Mouse (Mus musculus) intestine, embryonic 16.5 days (tissue): ENCODE measurements at regions not wholly inside any gene's neighbourhood (a gene's known extent, or its start where the extent isn't known, plus 50 kb on each side); places are given as distances from the start of the nearest gene placed in this dataset.

Experiments used
- ATAC-seq: fragments of 200-750 bp; cut with Nextera tagmentation; 2 replicates; pipeline ENCODE4 v1.8.0; 2017; ENCODE audit warnings: moderate TSS enrichment, moderate library complexity
- H3K27ac ChIP-seq: fragments of 300-500 bp; sonication (generic); 2 replicates; pipeline ENCODE4 v1.5.1; 2014; ENCODE audit warnings: mild to moderate bottlenecking, low read length
- H3K27me3 ChIP-seq: fragments of 300-500 bp; sonication (generic); replicated peaks from 2 replicates; pipeline ENCODE4 v1.6.1; 2014; ENCODE audit warnings: low read length, control low read depth, mixed read lengths; ENCODE audit not compliant: control insufficient read depth, insufficient read depth
- H3K36me3 ChIP-seq: fragments of 300-500 bp; sonication (generic); 2 replicates; pipeline ENCODE4 v1.6.1; 2014; ENCODE audit warnings: low read length, control low read depth; ENCODE audit not compliant: control insufficient read depth, insufficient read depth
- H3K4me1 ChIP-seq: fragments of 300-500 bp; sonication (generic); 2 replicates; pipeline ENCODE4 v1.6.1; 2014; ENCODE audit warnings: low read length, control low read depth, mixed read lengths; ENCODE audit not compliant: control insufficient read depth, insufficient read depth
- H3K4me2 ChIP-seq: fragments of 300-500 bp; sonication (generic); 2 replicates; pipeline ENCODE4 v1.6.1; 2014; ENCODE audit warnings: low read depth, low read length, control low read depth
- H3K4me3 ChIP-seq: fragments of 300-500 bp; sonication (generic); 2 replicates; pipeline ENCODE4 v1.5.1; 2014; ENCODE audit warnings: mild to moderate bottlenecking, low read length
- H3K9ac ChIP-seq: fragments of 300-500 bp; sonication (generic); 2 replicates; pipeline ENCODE4 v1.6.1; 2014; ENCODE audit warnings: low read depth, low read length
- H3K9me3 ChIP-seq: fragments of 300-500 bp; sonication (generic); 2 replicates; pipeline ENCODE4 v1.6.1; 2016; ENCODE audit warnings: low read length, control low read depth; ENCODE audit not compliant: control insufficient read depth
- WGBS: fragments of 180-500 bp; shearing (Covaris S2); extraction: QIAGEN DNeasy Blood & Tissue Kit; methylation state at CpG from one replicate; pipeline ENCODE4 v1.1.7; 2014; 5-methylcytosine and 5-hydroxymethylcytosine counted together

- Histone ChIP-seq H3K4me1 (0 out of 2 replicates have a peak, but pooled peaks cover 5% of the 10 kb centered on the region), H3K36me3 (no peaks in the 10 kb centered on the region), H3K27me3 (no peaks in the 10 kb centered on the region), H3K9me3 (no peaks in the 10 kb centered on the region), H3K9ac (no peak overlapping the region), H3K27ac (peak overlapping the region; percentile 45), H3K4me2 (0 out of 2 replicates have a peak overlapping the region, but pooled peaks have one; percentile 12), H3K4me3 (no peak overlapping the region)
- peak; percentile 85 for ATAC-seq
- 45% methylated on average over 12 of the region's 12 CpGs for WGBS
These were observed 92.7 kb downstream of the Olig3 start for GRCm38 (mm10) chr10:19448838-19449559.

- Histone ChIP-seq H3K9me3 (no peaks in the 10 kb centered on the region), H3K4me1 (no peaks in the 10 kb centered on the region), H3K4me3 (no peak overlapping the region), H3K36me3 (no peaks in the 10 kb centered on the region), H3K9ac (no peak overlapping the region), H3K27me3 (no peaks in the 10 kb centered on the region), H3K4me2 (no peak overlapping the region), H3K27ac (no peak overlapping the region)
- 67% methylated on average over 11 of the region's 11 CpGs for WGBS
- ATAC-seq = no peak
These were observed 102.7 kb downstream of the Olig3 start for GRCm38 (mm10) chr10:19459053-19459452.

- Histone ChIP-seq H3K27ac (no peak overlapping the region), H3K27me3 (no peaks in the 10 kb centered on the region), H3K9ac (no peak overlapping the region), H3K4me1 (no peaks in the 10 kb centered on the region), H3K36me3 (no peaks in the 10 kb centered on the region), H3K4me3 (no peak overlapping the region), H3K4me2 (no peak overlapping the region), H3K9me3 (no peaks in the 10 kb centered on the region)
- 76% methylated on average over 5 of the region's 5 CpGs for WGBS
- ATAC-seq = no peak
These were observed 103.4 kb downstream of the Olig3 start for GRCm38 (mm10) chr10:19459709-19460108.

GRCm38 (mm10) chr10:19460164-19460563, 103.8 kb downstream of the Olig3 start:
- Histone ChIP-seq H3K4me1 (no peaks in the 10 kb centered on the region), H3K9ac (no peak overlapping the region), H3K36me3 (no peaks in the 10 kb centered on the region), H3K27ac (no peak overlapping the region), H3K9me3 (no peaks in the 10 kb centered on the region), H3K4me3 (no peak overlapping the region), H3K4me2 (no peak overlapping the region), H3K27me3 (no peaks in the 10 kb centered on the region)
- no peak for ATAC-seq
- 74% methylated on average over 4 of the region's 4 CpGs for WGBS

GRCm38 (mm10) chr10:19463800-19464199, 107.5 kb downstream of the Olig3 start:
- Histone ChIP-seq H3K27me3 (no peaks in the 10 kb centered on the region), H3K27ac (no peak overlapping the region), H3K4me2 (no peak overlapping the region), H3K4me1 (no peaks in the 10 kb centered on the region), H3K9ac (no peak overlapping the region), H3K36me3 (no peaks in the 10 kb centered on the region), H3K4me3 (no peak overlapping the region), H3K9me3 (no peaks in the 10 kb centered on the region)
- 83% methylated on average over 3 of the region's 3 CpGs for WGBS
- no peak for ATAC-seq

GRCm38 (mm10) chr10:19464504-19464903, 108.2 kb downstream of the Olig3 start:
- H3K4me3 ChIP-seq = no peak overlapping the region
- H3K4me2 ChIP-seq = no peak overlapping the region
- no peaks in the 10 kb centered on the region for H3K9me3 ChIP-seq
- no peaks in the 10 kb centered on the region for H3K27me3 ChIP-seq
- no peaks in the 10 kb centered on the region for H3K4me1 ChIP-seq
- no peak for ATAC-seq
- no peak overlapping the region for H3K27ac ChIP-seq
- H3K9ac ChIP-seq = no peak overlapping the region
- WGBS = 67% methylated on average over 5 of the region's 5 CpGs
- no peaks in the 10 kb centered on the region for H3K36me3 ChIP-seq

GRCm38 (mm10) chr10:19471349-19472040, 115.2 kb downstream of the Olig3 start:
- no peaks in the 10 kb centered on the region for H3K36me3 ChIP-seq
- ATAC-seq = no peak
- H3K4me1 ChIP-seq = no peaks in the 10 kb centered on the region
- H3K9me3 ChIP-seq = no peaks in the 10 kb centered on the region
- H3K4me3 ChIP-seq = no peak overlapping the region
- H3K27me3 ChIP-seq = no peaks in the 10 kb centered on the region
- H3K9ac ChIP-seq = no peak overlapping the region
- 68% methylated on average over 9 of the region's 9 CpGs for WGBS
- no peak overlapping the region for H3K27ac ChIP-seq
- H3K4me2 ChIP-seq = no peak overlapping the region

GRCm38 (mm10) chr10:19472066-19472465, 115.7 kb downstream of the Olig3 start:
- WGBS = 49% methylated on average over 6 of the region's 6 CpGs

GRCm38 (mm10) chr10:19472949-19473535, 116.7 kb downstream of the Olig3 start:
- Histone ChIP-seq H3K4me3 (no peak overlapping the region), H3K27ac (no peak overlapping the region), H3K4me2 (no peak overlapping the region), H3K4me1 (no peaks in the 10 kb centered on the region), H3K36me3 (no peaks in the 10 kb centered on the region), H3K9ac (no peak overlapping the region), H3K9me3 (no peaks in the 10 kb centered on the region), H3K27me3 (no peaks in the 10 kb centered on the region)
- ATAC-seq = no peak
- 77% methylated on average over 3 of the region's 3 CpGs for WGBS

More at GRCm38 (mm10) chr10:19472066-19472465, 115.7 kb downstream of the Olig3 start:
- Histone ChIP-seq H3K36me3 (no peaks in the 10 kb centered on the region), H3K27me3 (no peaks in the 10 kb centered on the region), H3K4me1 (no peaks in the 10 kb centered on the region), H3K4me3 (no peak overlapping the region), H3K9me3 (no peaks in the 10 kb centered on the region), H3K4me2 (no peak overlapping the region), H3K9ac (no peak overlapping the region), H3K27ac (no peak overlapping the region)
- ATAC-seq = no peak
